ENCODE assay signal across 14 mouse cellular contexts in the genomic region with DNA sequence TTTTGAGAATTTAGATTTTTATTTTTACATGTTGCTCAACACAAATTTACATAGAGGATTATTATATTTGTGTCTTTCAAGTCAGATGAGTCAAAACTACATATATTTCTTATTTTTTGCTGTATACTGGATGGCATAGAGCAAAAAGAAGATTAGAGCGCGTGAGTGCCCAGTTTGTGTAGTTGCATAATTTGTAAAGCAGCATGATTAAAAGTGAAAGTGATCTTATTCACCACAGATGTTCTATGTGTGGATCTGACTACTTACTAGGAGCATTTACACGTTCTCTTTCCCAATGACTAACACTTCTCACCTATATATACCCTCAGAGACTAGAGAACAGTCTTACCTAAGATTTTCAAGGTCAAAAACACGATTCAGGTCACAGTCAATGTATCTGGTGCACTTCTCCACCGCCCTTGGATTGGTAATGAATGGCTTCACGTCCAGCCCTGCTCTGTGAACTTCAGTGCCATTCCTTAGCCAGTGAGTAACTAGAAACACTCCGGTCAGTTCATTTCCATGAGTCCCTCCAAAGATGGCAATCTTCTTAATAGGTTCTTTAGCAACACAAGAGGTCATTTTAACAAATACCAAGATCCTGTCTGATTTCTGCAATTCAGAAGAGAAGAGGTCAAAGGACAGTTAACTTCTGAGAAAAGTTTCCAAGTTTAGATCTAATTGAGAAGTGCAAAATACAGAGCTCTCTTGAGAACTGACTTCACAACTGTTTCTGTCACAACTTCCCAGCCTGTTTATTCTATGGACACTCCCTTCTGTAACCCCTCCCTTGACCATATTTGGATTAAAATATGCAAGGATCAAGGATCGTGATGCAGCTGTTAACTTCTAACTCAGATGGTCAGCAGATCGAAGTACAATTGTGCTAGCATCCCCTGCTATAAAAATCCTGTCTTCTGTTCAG. TPM values are rescaled to one million over a fixed set of nuclear protein-coding genes. Genes with fewer than 3 reads are reported as not detected.
DNase-seq lines count a peak whose midpoint lies in the region; TF ChIP-seq lines count a peak whose summit lies in the region.
"Had no signal": no experiment of that assay in that cellular context is flagged by ENCODE, and none has a peak within 500 bp of the region (broad histone marks: within the 10 kb centered on the region; RNA-seq: fewer than 3 reads in every experiment).

No protein-coding gene starts in this region.

- no peaks in the 10 kb centered on the region for H3K9me3 ChIP-seq in MEL (replicated peaks; ENCODE audit: insufficient read depth, low read length)
- H3K9me3 ChIP-seq: heart, embryonic 13.5 days had no signal

- TF ChIP-seq POLR2A in MEL (IDR thresholded peaks at IDR 0.05; ENCODE audit: control insufficient read depth in 1 of 2, insufficient read depth in 1 of 2, low read depth in 1 of 2, low read length in 2 of 2, poor library complexity in 1 of 2), result peak in 1 of 2 experiments; percentile 46; a peak in 1 of 4 replicates
- no peak for TF ChIP-seq POLR2A in kidney, adult 2 months (IDR thresholded peaks at IDR 0.05; ENCODE audit: low read depth, low read length)

- TF ChIP-seq RAD21 in MEL (IDR thresholded peaks at IDR 0.05; ENCODE audit: low read depth, low read length), result no peak

- H3K27ac ChIP-seq in layer of hippocampus, adult 2 months, result peak overlapping the region; percentile 69
- H3K27ac ChIP-seq in MEL (ENCODE audit: control insufficient read depth, low read depth, low read length), result peak overlapping the region; percentile 23; the same call in 1 of the 2 replicates
- H3K27ac ChIP-seq in kidney, adult 2 months (ENCODE audit: insufficient read depth, low read depth, low read length), result peak overlapping the region; percentile 85
- H3K27ac ChIP-seq: heart, embryonic 13.5 days; macrophage had no signal

- H3K4me3 ChIP-seq in layer of hippocampus, adult 2 months, result peak overlapping the region; percentile 41
- H3K4me3 ChIP-seq in MEL (ENCODE audit: control insufficient read depth in 1 of 2, insufficient read depth in 1 of 2, low read depth in 2 of 2, low read length in 2 of 2), result peak overlapping the region; percentile 75 to 76
- H3K4me3 ChIP-seq in kidney, adult 2 months (ENCODE audit: insufficient read depth, low read depth, low read length), result peak overlapping the region; percentile 58
- H3K4me3 ChIP-seq: heart, embryonic 13.5 days had no signal

- H3K27me3 ChIP-seq in MEL (ENCODE audit: control insufficient read depth in 1 of 2, insufficient read depth in 2 of 2, low read length in 2 of 2), result no peaks in the 10 kb centered on the region
- H3K27me3 ChIP-seq in kidney, adult 2 months (replicated peaks; ENCODE audit: control insufficient read depth, insufficient read depth, low read length), result no peaks in the 10 kb centered on the region
- H3K27me3 ChIP-seq: heart, embryonic 13.5 days had no signal

- no peak for TF ChIP-seq CTCF in layer of hippocampus, adult 2 months (conservative IDR thresholded peaks at IDR 0.05)
- no peak for TF ChIP-seq CTCF in MEL (IDR thresholded peaks at IDR 0.05 in 2 of 3, conservative IDR thresholded peaks at IDR 0.05 in 1 of 3; ENCODE audit: control insufficient read depth in 1 of 3, insufficient read depth in 1 of 3, low read depth in 2 of 3, low read length in 3 of 3, poor library complexity in 1 of 3, severe bottlenecking in 1 of 3)
- TF ChIP-seq CTCF in kidney, adult 2 months (conservative IDR thresholded peaks at IDR 0.05; ENCODE audit: insufficient read depth, insufficient read length, low read depth, low read length), result no peak

- peak overlapping the region; percentile 64 for H3K9ac ChIP-seq in MEL (ENCODE audit: control insufficient read depth, low read depth, low read length, poor library complexity, severe bottlenecking)
- H3K9ac ChIP-seq: forebrain, postnatal 0 days; heart, embryonic 13.5 days had no signal

- peaks cover 0 to 9% of the 10 kb centered on the region in 2 experiments; a peak in 1 of 4 replicates for H3K4me1 ChIP-seq in MEL (ENCODE audit: control insufficient read depth in 1 of 2, insufficient read depth in 2 of 2, low read length in 2 of 2)
- peaks cover 6% of the 10 kb centered on the region; the same call in 1 of the 2 replicates for H3K4me1 ChIP-seq in kidney, adult 2 months (ENCODE audit: control insufficient read depth, insufficient read depth, low read length)
- H3K4me1 ChIP-seq: heart, embryonic 13.5 days had no signal

- DNase-seq in layer of hippocampus, adult 2 months (ENCODE audit: low spot score in 2 of 2), result no peak
- no peak for DNase-seq in layer of hippocampus, postnatal 25 days (ENCODE audit: extremely low spot score in 1 of 2, low spot score in 1 of 2)
- DNase-seq in MEL (ENCODE audit: low read depth, low spot score), result peak; percentile 68
- DNase-seq in kidney, adult 2 months, result peak; percentile 85
- peak; percentile 12 for DNase-seq in skeletal muscle tissue, adult 2 months (ENCODE audit: low read depth, low spot score)
- DNase-seq in right cerebral cortex, adult 2 months (ENCODE audit: low spot score in 2 of 2), result no peak
- no peak for DNase-seq in cerebellum, postnatal 14 days
- DNase-seq: adrenal gland, postnatal 25 days; cerebellum, adult 8-10 months; forebrain, postnatal 0 days had no signal

- no peaks in the 10 kb centered on the region; a peak in 1 of 4 replicates for H3K36me3 ChIP-seq in MEL (ENCODE audit: control insufficient read depth in 1 of 2, insufficient read depth in 2 of 2, low read length in 2 of 2)
- H3K36me3 ChIP-seq in kidney, adult 2 months (ENCODE audit: control insufficient read depth, insufficient read depth, low read length), result no peaks in the 10 kb centered on the region; the same call in 1 of the 2 replicates
- H3K36me3 ChIP-seq: heart, embryonic 13.5 days had no signal

- TF ChIP-seq EP300 in MEL (IDR thresholded peaks at IDR 0.05; ENCODE audit: low read depth in 1 of 2, low read length in 2 of 2), result peak in 1 of 2 experiments; percentile 21; a peak in 1 of 4 replicates

- no peaks in the 10 kb centered on the region for H3K79me2 ChIP-seq in MEL (ENCODE audit: control insufficient read depth, insufficient read depth, low read length, poor library complexity)

- 32% methylated on average over 9 of the region's 9 CpGs for WGBS in kidney, adult 2 months

TF ChIP-seq in MEL, 35 proteins besides CTCF, POLR2A, EP300 and RAD21:
- TF ChIP-seq TBP (IDR thresholded peaks at IDR 0.05; ENCODE audit: low read depth, low read length) (peak; percentile 73; the same call in 1 of the 2 replicates), ETS1 (IDR thresholded peaks at IDR 0.05; ENCODE audit: low read depth, low read length) (0 out of 2 replicates have a peak, but pooled peaks have one; percentile 13), BHLHE40 (IDR thresholded peaks at IDR 0.05; ENCODE audit: borderline replicate concordance, low read depth, low read length) (no peak), ZC3H11A (IDR thresholded peaks at IDR 0.05; ENCODE audit: low read depth, low read length) (no peak; the same call in 1 of the 2 replicates), MAX (IDR thresholded peaks at IDR 0.05; ENCODE audit: low read length) (peak; percentile 62; the same call in 1 of the 2 replicates), NELFE (IDR thresholded peaks at IDR 0.05; ENCODE audit: low read depth, low read length) (0 out of 2 replicates have a peak, but pooled peaks have one; percentile 18), ZNF384 (IDR thresholded peaks at IDR 0.05; ENCODE audit: low read depth, low read length) (no peak), MXI1 (IDR thresholded peaks at IDR 0.05; ENCODE audit: low read depth, low read length) (peak; percentile 54; the same call in 1 of the 2 replicates)

RNA-seq across cellular contexts. Expression of a gene that starts 5.2 kb away (rescaled TPM):
- total RNA-seq in layer of hippocampus, adult 2 months (2021), result 10 to 100 TPM; 10.8 to 12.6 TPM
- 10 to 100 TPM; 11.7 to 14.6 TPM for total RNA-seq in layer of hippocampus, postnatal 25 days (2021)
- 1.3 TPM in 2 replicates for total RNA-seq in MEL (2012; rRNA removed)
- polyA plus RNA-seq in MEL (2012; ENCODE audit: insufficient read depth in 1 of 2, insufficient read length in 2 of 2, low read depth in 1 of 2, low replicate concordance in 2 of 2, missing spikeins in 1 of 2), result under 1 TPM in 1 of 2 experiments, not detected in 1; 0.28 TPM
- polyA plus RNA-seq in kidney, adult 2 months (2012; rRNA removed), result 29.1 and 46.1 TPM in 2 replicates

RNA-seq across cellular contexts. Expression of a gene that starts 5.4 kb away (rescaled TPM):
- not detected for total RNA-seq in layer of hippocampus, adult 2 months (2021)
- not detected for total RNA-seq in layer of hippocampus, postnatal 25 days (2021)
- not detected in 2 replicates for total RNA-seq in MEL (2012; rRNA removed)
- not detected for polyA plus RNA-seq in MEL (2012; ENCODE audit: insufficient read depth in 1 of 2, insufficient read length in 2 of 2, low read depth in 1 of 2, low replicate concordance in 2 of 2, missing spikeins in 1 of 2)
- 0.03 TPM in 1 of 2 replicates, not detected in the other for polyA plus RNA-seq in kidney, adult 2 months (2012; rRNA removed)
- total RNA-seq: adrenal gland, postnatal 25 days; forebrain, postnatal 0 days; left cerebral cortex, postnatal 10 days had no signal
- polyA plus RNA-seq: embryonic facial prominence, embryonic 14.5 days; forebrain, postnatal 0 days; heart, embryonic 13.5 days; macrophage had no signal

RNA-seq across cellular contexts. Expression of a gene that starts 5.4 kb away (rescaled TPM):
- not detected for total RNA-seq in layer of hippocampus, adult 2 months (2021)
- not detected for total RNA-seq in layer of hippocampus, postnatal 25 days (2021)
- total RNA-seq in MEL (2012; rRNA removed), result not detected in 2 replicates
- not detected for polyA plus RNA-seq in MEL (2012; ENCODE audit: insufficient read depth in 1 of 2, insufficient read length in 2 of 2, low read depth in 1 of 2, low replicate concordance in 2 of 2, missing spikeins in 1 of 2)
- 0.16 TPM in 1 of 2 replicates, not detected in the other for polyA plus RNA-seq in kidney, adult 2 months (2012; rRNA removed)
- total RNA-seq: forebrain, postnatal 0 days had no signal
- polyA plus RNA-seq: embryonic facial prominence, embryonic 14.5 days; heart, embryonic 13.5 days; macrophage had no signal

RNA-seq across cellular contexts. Expression of a gene that starts 26.4 kb away (rescaled TPM):
- total RNA-seq in layer of hippocampus, adult 2 months (2021), result not detected
- total RNA-seq in layer of hippocampus, postnatal 25 days (2021), result not detected
- not detected in 2 replicates for total RNA-seq in MEL (2012; rRNA removed)
- not detected for polyA plus RNA-seq in MEL (2012; ENCODE audit: insufficient read depth in 1 of 2, insufficient read length in 2 of 2, low read depth in 1 of 2, low replicate concordance in 2 of 2, missing spikeins in 1 of 2)
- polyA plus RNA-seq in kidney, adult 2 months (2012; rRNA removed), result 0.11 TPM in 1 of 2 replicates, not detected in the other
- total RNA-seq: adrenal gland, postnatal 25 days; forebrain, postnatal 0 days; left cerebral cortex, postnatal 10 days had no signal
- polyA plus RNA-seq: embryonic facial prominence, embryonic 14.5 days; forebrain, postnatal 0 days; heart, embryonic 13.5 days; macrophage had no signal

RNA-seq across cellular contexts. Expression of a gene that starts 46.9 kb away (rescaled TPM):
- not detected for total RNA-seq in layer of hippocampus, adult 2 months (2021)
- not detected for total RNA-seq in layer of hippocampus, postnatal 25 days (2021)
- 0.08 TPM in 1 of 2 replicates, not detected in the other for total RNA-seq in MEL (2012; rRNA removed)
- not detected for polyA plus RNA-seq in MEL (2012; ENCODE audit: insufficient read depth in 1 of 2, insufficient read length in 2 of 2, low read depth in 1 of 2, low replicate concordance in 2 of 2, missing spikeins in 1 of 2)
- polyA plus RNA-seq in kidney, adult 2 months (2012; rRNA removed), result not detected in 2 replicates
- total RNA-seq: adrenal gland, postnatal 25 days; forebrain, postnatal 0 days; left cerebral cortex, postnatal 10 days had no signal
- polyA plus RNA-seq: embryonic facial prominence, embryonic 14.5 days; forebrain, postnatal 0 days; heart, embryonic 13.5 days; macrophage had no signal

Comparison
In these comparisons a context has a peak if more than half of its experiments do, and no peak if none do; other contexts are left out.
1. DNase-seq: peak in MEL (single experiment), kidney, adult 2 months (single experiment) and skeletal muscle tissue, adult 2 months (single experiment); none in layer of hippocampus, adult 2 months (0 of 2), layer of hippocampus, postnatal 25 days (0 of 2), right cerebral cortex, adult 2 months (0 of 2) and cerebellum, postnatal 14 days (0 of 2).
2. H3K27ac ChIP-seq: peak in every context shown above with its lines; median percentile 85 in kidney, adult 2 months; 69 in layer of hippocampus, adult 2 months; 23 in MEL.
3. Peak in every context shown above with its lines, with median percentiles within 50 percentile points of each other: H3K4me3 ChIP-seq.